Mouse (Mus musculus): Measurements from ENCODE around the gene Tmem140.

Gene Tmem140

DNA sequence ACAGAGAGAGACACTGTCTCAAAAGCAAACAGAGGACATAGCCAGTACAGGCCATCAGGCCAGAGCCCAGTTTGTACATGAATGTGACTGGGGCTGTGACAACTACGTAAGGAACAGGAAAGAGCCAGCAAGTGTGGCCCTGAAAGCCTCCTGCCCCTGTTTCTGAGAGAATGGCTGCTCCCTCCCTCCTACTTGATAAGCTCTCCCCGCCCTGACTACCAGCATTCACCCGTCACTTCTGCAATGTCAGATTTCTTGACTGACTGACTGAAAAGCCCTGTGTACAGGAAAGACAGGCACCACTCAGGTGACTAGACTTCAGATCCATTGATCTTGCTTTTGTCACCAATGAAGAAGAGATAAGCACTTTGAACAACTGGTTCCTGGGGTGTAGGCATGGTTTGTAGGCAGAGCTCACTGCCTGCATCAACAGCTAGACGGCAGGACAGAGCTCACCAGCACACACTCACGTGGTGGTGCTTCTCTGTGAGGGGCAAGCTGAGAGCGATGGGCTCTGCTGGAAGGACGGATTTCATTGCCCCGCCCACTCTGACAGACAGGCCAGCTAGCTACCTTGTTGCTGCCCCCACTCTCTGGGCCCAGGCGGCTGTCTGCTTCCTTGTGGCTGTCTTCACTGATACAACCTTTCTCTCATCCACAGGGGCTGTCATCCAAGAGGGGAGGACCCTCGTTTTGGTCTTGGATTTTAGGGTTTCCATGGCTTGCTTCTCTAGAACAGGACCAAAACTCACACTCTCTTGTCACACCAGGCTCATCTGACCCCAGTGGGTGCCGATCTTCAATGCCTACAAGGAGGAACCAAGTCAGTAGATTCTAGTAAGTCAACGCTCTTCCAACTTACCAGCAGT is 13.3 kb downstream of the Tmem140 start:
- no peak for DNase-seq (ENCODE audit: low spot score in 2 of 2)

DNA sequence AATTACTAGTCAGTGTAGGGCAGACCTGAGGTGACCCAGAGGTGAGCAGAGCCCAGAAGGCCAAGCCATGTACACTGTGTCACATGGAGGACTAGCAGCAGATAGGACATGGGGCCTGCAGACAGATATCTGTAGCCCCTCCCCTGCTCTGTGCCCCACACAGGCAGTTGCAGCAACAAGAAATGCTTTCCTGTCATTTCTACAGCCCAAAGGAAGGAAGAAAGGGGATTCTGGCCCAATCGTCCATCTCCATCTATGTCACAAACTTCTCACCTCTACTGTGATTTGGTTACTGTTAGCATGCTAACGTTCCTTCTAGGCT is 13.8 kb downstream of the Tmem140 start:
- no peak for DNase-seq (ENCODE audit: low spot score in 2 of 2)

DNA sequence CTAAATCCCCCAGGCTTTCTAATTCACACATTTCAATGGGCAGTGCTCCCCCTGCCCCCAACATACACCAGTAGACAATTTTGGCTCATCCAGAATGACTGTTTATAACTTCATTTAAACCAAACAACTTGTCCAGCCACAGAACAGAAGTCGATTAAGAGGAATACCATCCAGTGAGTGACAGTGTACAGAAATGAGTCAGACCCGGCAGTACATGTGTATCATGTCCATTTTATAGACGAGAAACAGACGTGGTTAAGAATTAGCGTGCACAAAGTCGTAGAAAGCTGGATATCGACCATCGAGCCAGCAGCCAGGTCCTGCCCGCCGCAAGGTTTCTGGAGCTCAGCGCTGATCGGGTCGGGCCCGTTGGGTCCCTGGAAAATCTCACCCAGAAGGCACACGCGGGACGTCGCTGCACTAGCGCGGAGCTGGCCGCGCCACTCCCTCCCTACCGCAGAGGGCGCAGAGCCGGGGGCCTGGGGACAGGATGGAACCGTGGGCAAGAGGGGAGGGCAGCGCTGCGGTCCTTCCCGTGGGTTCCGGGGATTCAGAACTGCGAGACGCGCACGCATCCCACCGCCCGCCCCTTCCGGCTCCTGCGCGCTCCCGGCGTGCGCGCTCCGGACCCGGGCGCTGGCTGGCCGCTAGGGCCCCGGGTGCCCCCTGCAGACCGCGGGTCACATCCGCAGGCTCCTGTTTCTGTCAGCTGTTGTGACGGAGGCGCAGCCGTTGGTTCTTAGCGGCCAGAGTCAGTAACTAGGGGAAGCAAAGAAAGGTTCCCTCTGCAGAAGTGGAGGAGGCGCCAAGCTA is 14.8 kb downstream of the Tmem140 start, which contains the start of gene Cyren:
Cyren (minus strand) TSS at position 552 of the 813 bp plus-strand sequence.
- peak; percentile 70 to 80 for DNase-seq (ENCODE audit: low spot score in 2 of 2)

DNA sequence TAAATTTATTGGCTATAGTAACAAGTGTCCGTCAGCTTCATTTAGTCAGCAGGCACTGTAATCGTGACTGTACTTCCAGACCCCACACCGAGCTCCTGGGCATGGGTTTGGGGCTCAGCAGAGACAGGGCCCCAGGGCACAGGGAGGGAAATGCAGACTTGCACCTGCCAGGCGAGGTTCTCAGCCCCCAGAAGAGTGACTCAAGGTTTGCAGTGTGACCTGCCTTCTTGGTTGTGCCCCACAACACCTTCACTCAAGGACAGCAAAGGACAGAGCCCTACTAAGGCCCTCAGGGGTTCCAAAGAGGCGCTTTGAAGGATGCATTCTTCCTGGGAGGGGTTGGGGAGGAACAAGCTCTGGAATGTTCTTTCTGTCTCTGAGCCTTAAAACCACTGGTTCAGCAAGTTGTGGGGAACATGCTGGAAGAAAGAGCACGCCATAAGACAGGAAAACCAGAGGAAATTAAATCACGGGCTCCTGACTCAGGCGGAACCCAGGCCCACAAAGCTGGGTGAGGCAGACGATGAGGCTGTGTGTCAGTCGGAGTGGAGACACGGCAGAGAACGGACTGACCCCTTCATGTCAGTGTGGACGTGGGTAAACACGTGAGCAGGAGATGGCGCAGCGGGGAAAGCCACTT is 16.3 kb downstream of the Tmem140 start:
- DNase-seq (ENCODE audit: low spot score in 2 of 2): no peak

DNA sequence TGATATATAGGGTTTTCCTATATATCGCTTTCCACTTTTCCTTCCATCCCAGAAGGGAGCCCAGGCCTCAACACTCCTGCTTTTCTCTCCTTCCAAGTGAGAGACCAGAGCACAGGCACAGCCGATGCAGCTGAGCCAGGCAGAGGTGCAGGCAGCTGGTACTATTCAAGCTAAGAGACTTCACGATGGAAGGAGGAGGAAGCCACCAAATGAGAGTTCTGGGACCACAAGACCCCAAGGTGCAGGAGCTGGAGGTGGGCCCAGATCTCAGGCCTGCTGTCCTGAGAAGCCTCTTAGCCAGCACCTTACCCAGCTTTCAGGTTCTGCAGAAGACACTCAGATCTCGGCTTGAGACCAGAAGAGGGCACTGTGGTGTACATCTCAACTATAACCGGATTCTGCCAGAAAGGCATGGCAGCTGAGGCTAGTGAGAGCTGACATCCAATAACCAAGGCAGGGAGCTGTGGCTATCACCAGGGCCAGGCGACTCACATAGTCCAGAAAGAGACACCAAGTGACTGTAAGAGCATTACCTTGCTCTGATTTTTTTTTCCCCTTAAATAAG is 17.0 kb downstream of the Tmem140 start:
- DNase-seq (ENCODE audit: low spot score in 2 of 2): peak; percentile 42 to 46

DNA sequence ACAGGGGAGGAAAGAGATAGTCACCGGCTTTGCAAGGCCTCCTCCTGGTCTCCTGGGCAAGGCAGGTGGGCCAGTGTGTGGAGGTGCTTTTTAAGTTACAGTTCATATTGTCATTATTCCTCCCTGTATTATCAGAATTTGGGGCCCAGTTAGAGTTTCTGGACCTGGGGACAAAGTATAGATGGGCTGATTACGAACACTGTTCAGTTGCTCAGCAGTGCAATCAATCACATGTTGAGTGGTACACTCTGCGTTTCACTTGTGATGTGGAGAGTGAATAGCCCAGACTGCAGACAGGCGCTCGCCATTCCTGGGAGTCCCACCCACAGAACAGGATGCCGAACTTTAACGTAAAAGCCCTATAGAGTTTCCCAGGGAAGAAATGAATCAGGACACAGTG is 21.8 kb downstream of the Tmem140 start:
- no peak for DNase-seq (ENCODE audit: low spot score in 2 of 2)

DNA sequence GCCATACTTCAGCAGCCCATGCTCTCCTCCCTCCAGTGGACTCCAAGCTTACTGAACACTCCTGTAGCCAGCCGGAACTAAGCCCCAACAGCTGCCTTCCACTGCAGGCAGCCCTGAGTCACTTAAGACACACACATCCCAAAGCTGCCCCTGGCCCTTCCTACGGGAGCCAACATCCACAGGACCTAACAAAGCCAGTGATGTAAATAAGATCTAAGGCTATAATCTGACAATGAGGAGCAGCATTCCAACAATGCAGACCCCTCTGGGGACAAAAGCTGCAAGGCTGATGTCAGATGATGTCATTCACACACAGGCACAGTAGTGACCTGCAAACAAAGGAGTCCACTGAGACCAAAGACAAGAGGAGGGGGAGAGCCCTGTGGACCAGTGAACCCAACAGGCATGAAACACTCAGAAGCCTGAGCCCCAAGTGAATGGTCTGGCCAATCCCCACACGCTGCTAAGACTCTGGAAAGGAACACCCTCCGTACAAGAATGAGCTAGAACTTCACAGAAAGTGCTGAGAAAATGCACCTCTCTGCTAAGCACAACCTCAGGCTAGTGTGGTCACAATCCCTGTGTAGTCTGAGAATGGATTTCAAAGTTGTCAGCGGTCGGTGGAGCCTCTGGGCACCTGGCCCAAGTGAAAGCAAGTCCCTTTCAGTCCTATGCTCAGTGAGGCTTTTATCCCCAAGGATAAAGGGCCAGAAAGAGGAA is 24.3 kb downstream of the Tmem140 start:
- DNase-seq (ENCODE audit: low spot score in 2 of 2): no peak

DNA sequence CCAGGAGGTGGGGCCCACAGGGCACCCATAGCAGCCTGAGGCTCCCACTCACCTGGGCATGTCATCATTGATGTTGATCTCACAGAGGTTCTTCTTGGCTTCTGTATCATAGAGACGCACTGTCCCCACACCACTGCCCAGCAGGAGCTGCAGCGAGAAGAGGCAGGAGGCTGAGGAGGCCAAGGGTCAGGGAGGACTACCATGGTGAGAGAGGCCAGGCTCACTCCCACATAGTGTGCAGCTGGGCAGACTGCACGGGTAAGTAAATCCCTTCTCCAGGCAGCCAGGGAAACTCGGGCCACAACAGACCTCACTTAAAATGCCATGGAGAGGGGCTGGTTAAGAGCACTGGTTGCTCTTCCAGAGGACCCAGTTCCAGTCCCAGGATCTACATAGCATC is 26.2 kb downstream of the Tmem140 start:
- DNase-seq (ENCODE audit: low spot score in 2 of 2): no peak

DNA sequence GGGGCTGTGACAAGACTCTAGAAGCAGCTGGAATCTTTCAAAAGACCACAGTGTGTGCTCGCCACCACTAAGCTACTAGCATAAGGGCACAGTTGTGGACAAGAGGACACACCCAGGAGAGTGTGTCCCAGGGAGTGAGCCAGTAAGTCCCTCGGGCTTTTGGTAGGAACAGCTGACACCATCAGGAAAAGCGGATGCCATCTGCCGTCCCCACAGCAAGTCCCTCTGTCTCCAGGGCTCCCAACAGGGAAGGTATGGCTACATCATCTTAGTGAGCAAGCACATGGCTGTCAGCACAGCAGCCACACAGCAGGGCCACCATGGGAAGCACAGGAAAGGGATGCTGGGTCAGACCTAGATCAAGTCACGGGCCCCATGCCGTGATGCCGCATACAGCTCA is 32.6 kb downstream of the Tmem140 start:
- no peak for DNase-seq (ENCODE audit: low spot score in 2 of 2)

DNA sequence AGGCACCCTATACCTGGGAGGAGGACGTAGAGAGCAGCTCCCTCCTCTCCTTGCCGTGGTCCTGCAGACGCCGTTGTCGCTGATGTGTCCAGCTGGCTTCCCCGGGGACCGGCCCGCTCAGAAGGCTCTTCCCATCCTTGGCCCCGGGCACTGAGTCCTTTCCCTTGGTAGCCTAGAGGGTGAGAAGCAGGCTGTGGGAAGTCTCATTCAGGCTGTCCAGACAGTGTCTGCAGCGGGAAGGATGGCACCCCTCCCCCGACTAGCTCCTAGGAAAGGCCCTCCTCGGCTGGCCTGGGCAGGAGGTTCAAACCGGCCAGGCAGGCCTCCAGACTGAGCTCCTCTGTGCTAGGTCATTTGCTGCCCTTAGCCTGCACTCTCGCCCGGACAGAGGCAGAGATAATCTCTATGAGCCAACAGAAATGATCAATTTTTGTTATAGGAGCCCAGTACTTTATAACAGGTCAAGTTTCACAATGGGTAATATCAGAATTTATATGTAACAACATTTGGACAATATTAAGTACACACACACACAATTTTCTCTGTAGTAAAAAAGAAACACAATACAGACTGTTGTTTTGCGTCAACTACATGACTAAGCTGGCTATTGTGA is 33.3 kb downstream of the Tmem140 start:
- DNase-seq (ENCODE audit: low spot score in 2 of 2): no peak

DNA sequence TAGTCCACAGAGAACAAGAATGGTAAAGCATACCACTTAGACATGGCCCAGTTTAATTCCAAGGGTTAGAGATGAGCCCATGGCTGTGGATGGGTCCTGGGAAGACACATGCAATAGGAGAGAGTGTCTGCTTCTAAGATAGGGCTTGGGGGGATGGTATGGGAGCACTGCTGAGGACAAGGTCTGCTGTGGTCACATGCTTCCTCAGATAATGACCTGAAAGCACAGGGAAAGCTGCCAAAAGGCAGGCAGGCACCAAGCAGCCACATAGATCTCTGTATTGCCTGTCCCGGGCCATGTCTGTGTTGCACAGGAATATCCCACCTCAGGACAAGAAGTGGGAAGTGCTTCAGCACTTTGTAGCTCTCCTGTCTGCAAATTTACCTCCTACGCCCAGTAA is 36.2 kb downstream of the Tmem140 start:
- no peak for DNase-seq (ENCODE audit: low spot score in 2 of 2)

DNA sequence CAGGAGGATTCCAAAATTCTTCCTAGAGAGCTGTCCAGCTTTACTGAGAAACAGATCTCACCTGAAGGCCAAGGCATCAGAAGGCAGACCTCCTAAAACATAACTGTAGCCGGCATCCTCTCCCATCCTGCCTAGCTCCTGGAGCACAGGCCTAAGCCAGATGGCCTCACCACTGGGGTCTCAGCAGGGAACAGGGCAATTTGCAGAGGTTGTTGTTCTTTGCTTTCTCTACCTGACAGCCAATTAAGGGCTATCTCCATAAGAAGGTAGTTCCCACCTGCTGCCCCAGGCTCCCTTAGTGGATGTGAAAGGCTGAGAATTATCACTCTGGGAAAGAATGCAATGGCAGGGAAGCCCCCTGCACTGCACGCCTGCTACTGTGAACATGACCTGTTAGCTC is 38.0 kb downstream of the Tmem140 start:
- DNase-seq (ENCODE audit: low spot score in 2 of 2): no peak

DNA sequence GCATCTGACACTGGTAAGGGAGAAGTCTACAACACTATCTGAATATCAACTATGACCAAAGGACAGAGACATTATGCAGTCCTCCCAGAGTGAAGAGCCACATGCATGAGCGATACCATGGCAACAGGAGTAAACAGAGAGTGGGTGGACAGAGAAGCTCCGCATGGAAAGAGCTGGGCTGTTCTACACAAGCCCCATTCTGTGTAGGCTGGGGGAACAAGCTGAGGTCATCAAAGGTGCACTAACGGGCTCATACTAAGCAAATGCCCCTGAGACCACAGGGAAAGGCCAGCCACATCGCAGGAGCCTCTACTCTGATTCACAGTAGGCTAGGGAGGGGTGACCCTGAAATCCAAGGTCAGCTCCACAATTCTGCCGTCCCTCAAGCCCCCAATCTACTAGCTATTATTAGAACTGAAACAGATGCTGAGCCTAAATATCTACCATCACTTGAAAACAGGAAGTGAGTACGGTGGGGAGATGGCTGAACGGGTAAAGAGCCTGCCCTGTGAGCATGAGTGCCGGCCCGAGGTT is 39.0 kb downstream of the Tmem140 start:
- no peak for DNase-seq (ENCODE audit: low spot score in 2 of 2)

DNA sequence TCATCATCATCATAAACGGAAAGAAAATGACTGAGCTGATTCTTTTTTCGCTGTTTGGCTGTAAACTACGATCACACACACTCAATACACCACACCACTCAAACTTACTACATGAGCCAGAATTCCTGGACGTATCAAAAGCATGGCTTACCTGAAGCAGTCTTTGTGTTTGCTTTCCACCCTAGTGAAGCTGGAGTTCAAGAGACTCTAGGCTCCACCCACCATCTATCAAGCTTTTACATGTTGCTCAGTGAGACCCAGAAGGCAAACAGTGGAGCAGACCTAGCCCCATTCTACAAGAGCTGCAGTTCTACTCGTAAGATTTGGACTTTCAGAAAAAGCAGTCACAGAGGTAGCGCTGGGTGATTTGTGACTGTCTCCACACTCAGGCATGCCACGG is 39.6 kb downstream of the Tmem140 start:
- DNase-seq (ENCODE audit: low spot score in 2 of 2): no peak

DNA sequence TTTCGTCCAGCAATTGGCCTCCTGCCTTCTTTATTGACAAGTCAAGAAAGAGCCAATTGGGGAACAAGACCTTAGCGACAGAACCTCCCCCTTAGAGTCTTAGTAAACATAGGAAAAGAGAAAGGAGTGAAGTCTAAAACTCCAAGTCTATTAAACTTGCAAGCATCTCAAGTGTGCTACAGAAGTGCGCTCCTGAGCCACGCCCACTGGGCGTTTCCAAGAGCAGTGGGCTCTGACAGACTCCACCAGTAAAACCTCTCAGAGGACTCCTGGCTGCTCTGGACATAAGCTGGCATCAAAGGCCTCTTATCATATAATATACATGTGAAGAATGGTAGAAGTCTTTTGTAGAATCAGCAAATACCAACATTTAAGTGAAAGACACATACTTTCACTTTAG is 40.5 kb downstream of the Tmem140 start:
- no peak for DNase-seq (ENCODE audit: low spot score in 2 of 2)

DNA sequence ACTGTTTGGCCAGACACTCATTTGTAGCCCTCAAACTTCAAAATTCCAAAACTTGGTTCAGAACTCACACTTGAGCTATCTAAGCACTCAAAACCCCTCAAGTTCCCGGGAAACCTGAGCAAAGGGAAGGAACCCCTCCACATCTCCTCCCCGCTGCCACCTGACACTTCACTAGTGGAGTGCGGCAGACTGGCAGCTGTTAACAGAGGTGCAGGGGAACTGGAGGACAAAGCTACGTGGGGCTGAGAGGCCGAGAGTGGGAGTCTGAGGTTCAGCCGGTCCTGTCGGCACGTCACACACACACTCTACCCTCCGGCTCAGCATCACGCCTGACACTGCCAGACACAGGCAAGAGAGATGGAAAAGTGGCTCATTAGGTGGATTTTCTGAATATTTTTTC is 40.9 kb downstream of the Tmem140 start:
- no peak for DNase-seq (ENCODE audit: low spot score in 2 of 2)

DNA sequence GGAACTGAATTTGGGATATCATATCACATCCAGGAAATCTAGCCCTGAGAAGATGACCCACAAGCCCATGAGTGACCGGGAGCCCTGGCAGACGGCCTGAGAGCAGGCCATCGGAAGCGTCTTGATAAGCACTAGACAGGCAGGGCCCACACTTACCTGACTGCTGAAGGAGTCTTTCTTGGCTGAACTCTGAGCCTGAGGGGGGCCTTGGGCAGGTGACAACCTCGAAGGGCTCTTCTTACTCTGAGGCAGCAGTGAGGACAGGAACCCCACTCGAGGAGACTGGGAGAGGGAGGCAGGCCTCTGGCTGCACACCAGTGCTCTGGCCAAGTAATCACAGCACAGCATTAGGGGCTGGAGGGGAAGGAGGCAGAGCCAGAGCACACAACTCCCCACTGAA is 41.4 kb downstream of the Tmem140 start:
- no peak for DNase-seq (ENCODE audit: low spot score in 2 of 2)

DNA sequence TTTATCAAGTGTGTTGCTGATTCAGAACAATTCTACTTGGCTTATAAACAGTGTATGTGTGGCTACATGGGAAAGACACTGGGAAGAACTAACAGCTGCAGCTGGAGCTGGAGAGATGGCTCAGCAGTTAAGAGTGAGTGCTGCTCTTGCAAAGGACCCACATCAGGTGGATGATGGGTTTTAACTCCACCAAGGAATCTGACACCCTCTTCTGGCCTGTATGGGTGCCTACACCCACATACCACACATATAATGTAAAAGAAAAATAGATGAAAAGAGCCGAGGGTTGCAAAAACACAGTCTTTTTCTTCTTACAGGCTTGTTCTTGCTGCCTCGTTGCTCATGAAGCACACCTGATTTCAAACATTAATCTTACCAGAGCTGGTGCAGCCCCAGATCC is 43.2 kb downstream of the Tmem140 start:
- DNase-seq (ENCODE audit: low spot score in 2 of 2): no peak

DNA sequence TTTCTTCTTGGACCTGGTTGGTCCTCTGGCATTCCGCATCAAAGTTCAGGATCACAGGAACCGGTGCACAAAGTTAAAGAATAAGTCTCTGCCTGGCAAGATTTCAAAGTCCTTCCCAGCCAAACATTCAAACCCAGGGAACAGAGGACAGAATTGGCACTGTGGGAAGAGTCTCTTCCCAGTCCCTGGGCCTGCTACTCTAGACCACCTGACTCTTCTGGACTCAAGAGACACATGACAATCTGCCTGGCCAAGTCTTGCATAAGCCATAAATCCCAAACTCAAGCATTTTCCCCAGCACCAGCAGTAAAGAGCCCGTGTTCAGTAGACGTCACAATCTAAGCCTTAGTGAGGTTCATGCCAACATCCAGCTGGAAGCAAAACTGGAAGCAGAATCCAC is 43.7 kb downstream of the Tmem140 start:
- DNase-seq (ENCODE audit: low spot score in 2 of 2): no peak

DNA sequence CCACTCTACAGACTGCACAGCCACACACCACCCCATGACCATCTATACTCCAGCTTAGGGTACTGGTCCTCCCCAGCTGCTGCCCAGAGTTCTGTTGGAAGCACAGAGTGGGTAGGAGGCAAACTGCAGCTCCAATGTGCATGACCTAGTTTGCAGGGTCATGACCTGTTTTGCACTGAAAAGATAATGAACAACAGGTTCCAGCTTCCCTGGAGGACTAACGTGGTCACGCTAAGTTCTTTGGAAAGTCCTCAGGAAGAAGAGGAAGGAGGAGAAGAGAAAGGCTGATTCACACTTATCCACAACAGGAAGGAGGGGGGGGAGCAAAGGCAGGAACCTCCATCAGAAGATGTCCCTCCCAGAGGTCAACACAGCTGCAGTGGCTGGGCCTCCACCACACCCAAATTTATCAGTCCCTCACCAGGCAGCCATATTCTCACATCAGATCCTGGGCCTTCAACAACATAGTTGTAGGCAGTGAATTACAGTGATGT is 44.2 kb downstream of the Tmem140 start:
- DNase-seq (ENCODE audit: low spot score in 2 of 2): no peak

All from frontal cortex, postnatal 25 days (tissue).